Mouse (Mus musculus) stomach, postnatal 0 days (tissue): ENCODE measurements around the gene Dap.

Experiments
- CTCF ChIP-seq: IDR thresholded peaks from 2 replicates; pipeline ENCODE4 v1.5.1; 2016; ENCODE audit warnings: antibody characterized with exemption, low read depth, mild to moderate bottlenecking, moderate library complexity
- EP300 ChIP-seq: optimal IDR thresholded peaks from 2 replicates; pipeline ENCODE3; 2016; ENCODE audit warnings: antibody characterized with exemption

- no peak for TF ChIP-seq EP300
- TF ChIP-seq CTCF: no peak
Observed at GRCm38 (mm10) chr15:31225643-31226325, 1.7 kb downstream of the Dap start.
